16 mouse cellular contexts compared by ENCODE assay signal in the genomic region with DNA sequence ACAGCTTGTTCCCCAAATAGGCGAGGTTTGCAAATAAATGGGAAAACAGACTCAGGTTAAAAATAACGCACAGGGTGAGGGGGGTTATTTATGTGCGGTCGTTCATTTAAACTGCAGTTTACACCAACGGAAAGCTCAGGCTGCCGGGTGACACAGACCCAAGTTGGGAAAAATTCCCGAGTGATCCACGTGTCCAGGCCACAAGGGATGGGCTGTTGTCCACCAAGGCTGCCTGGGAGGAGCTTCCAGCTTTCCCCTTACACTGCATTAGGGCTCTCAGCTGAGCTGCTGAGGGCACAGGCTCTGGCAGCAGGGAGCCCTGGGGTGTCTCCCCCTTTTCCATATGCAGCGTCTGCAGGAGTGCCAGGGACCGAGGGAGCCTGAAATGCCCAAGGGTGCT. TPM values are rescaled to one million over a fixed set of nuclear protein-coding genes. Genes with fewer than 3 reads are reported as not detected.
DNase-seq lines count a peak whose midpoint lies in the region; ATAC-seq and TF ChIP-seq lines count a peak whose summit lies in the region.
"Had no signal": no experiment of that assay in that cellular context is flagged by ENCODE, and none has a peak within 500 bp of the region (broad histone marks: within the 10 kb centered on the region; RNA-seq: fewer than 3 reads in every experiment).

No protein-coding gene starts in this region.

- no peak for TF ChIP-seq POLR2A in cerebellum, adult 2 months (IDR thresholded peaks at IDR 0.05; ENCODE audit: borderline replicate concordance, insufficient read depth, low read length)

- WGBS in stomach, postnatal 0 days: 53% methylated on average over 10 of the region's 10 CpGs
- 78% methylated on average over 10 of the region's 10 CpGs for WGBS in cerebellum, adult 2 months

- no peak overlapping the region for H3K4me2 ChIP-seq in stomach, postnatal 0 days (replicated peaks; ENCODE audit: low read depth)
- H3K4me2 ChIP-seq: liver, embryonic 13.5 days; midbrain, embryonic 12.5 days; neural tube, embryonic 12.5 days had no signal

- 0 out of 2 replicates have a peak, but pooled peaks cover 2% of the 10 kb centered on the region for H3K4me1 ChIP-seq in stomach, postnatal 0 days (replicated peaks; ENCODE audit: control insufficient read depth, insufficient read depth)
- H3K4me1 ChIP-seq in cerebellum, adult 2 months (ENCODE audit: control insufficient read depth, insufficient read depth, low read length): no peaks in the 10 kb centered on the region
- H3K4me1 ChIP-seq: liver, embryonic 13.5 days; midbrain, embryonic 12.5 days; neural tube, embryonic 12.5 days had no signal

- peak; percentile 48 for DNase-seq in gastrocnemius, adult 18-20 months (ENCODE audit: low spot score)
- no peak for DNase-seq in gastrocnemius, postnatal 4 days (ENCODE audit: low spot score in 2 of 2)
- peak; percentile 50 for DNase-seq in urinary bladder, postnatal 14 days (ENCODE audit: low spot score)
- DNase-seq in urinary bladder, postnatal 25 days (ENCODE audit: low spot score): no peak
- DNase-seq in kidney, postnatal 14 days: peak; percentile 57
- no peak for DNase-seq in stomach, postnatal 0 days (ENCODE audit: low spot score)
- no peak for DNase-seq in liver
- no peak for DNase-seq in cerebellum, adult 2 months
- DNase-seq: liver, embryonic 13.5 days; thymus, adult 18-20 months had no signal

- H3K9ac ChIP-seq in stomach, postnatal 0 days (ENCODE audit: low read length): 0 out of 2 replicates have a peak overlapping the region, but pooled peaks have one; percentile 18
- H3K9ac ChIP-seq: liver, embryonic 13.5 days; midbrain, embryonic 12.5 days; neural tube, embryonic 12.5 days had no signal

- no peak overlapping the region for H3K27ac ChIP-seq in stomach, postnatal 0 days (replicated peaks)
- H3K27ac ChIP-seq in cerebellum, adult 2 months (ENCODE audit: insufficient read depth, low read length): no peak overlapping the region
- H3K27ac ChIP-seq: forebrain, embryonic 10.5 days; liver, embryonic 13.5 days; midbrain, embryonic 12.5 days; neural tube, embryonic 12.5 days had no signal

- peaks cover 2% of the 10 kb centered on the region for H3K36me3 ChIP-seq in stomach, postnatal 0 days (ENCODE audit: control insufficient read depth, insufficient read depth, low read length)
- H3K36me3 ChIP-seq: forebrain, embryonic 10.5 days; G1E; liver, embryonic 13.5 days; midbrain, embryonic 12.5 days; neural tube, embryonic 12.5 days had no signal

- TF ChIP-seq EP300 in stomach, postnatal 0 days (optimal IDR thresholded peaks at IDR 0.05): no peak

- no peaks in the 10 kb centered on the region for H3K9me3 ChIP-seq in stomach, postnatal 0 days (ENCODE audit: control insufficient read depth, low read length)
- H3K9me3 ChIP-seq: forebrain, embryonic 10.5 days; G1E; liver, embryonic 13.5 days; midbrain, embryonic 12.5 days; neural tube, embryonic 12.5 days had no signal

- H3K27me3 ChIP-seq in stomach, postnatal 0 days (ENCODE audit: control insufficient read depth, insufficient read depth, low read length): no peaks in the 10 kb centered on the region
- no peaks in the 10 kb centered on the region for H3K27me3 ChIP-seq in cerebellum, adult 2 months (ENCODE audit: control insufficient read depth, insufficient read depth, low read length)
- H3K27me3 ChIP-seq: liver, embryonic 13.5 days; midbrain, embryonic 12.5 days; neural tube, embryonic 12.5 days had no signal

- TF ChIP-seq CTCF in stomach, postnatal 0 days (IDR thresholded peaks at IDR 0.05; ENCODE audit: low read depth): no peak
- TF ChIP-seq CTCF in cerebellum, adult 2 months (IDR thresholded peaks at IDR 0.05; ENCODE audit: borderline replicate concordance, insufficient read depth, low read depth, low read length): no peak

- H3K4me3 ChIP-seq in stomach, postnatal 0 days (ENCODE audit: low read depth, low read length): no peak overlapping the region
- no peak overlapping the region for H3K4me3 ChIP-seq in cerebellum, adult 2 months (replicated peaks; ENCODE audit: insufficient read depth, low read depth, low read length)
- H3K4me3 ChIP-seq: forebrain, embryonic 10.5 days; liver, embryonic 13.5 days; midbrain, embryonic 12.5 days; neural tube, embryonic 12.5 days had no signal

- peak; percentile 39 for ATAC-seq in stomach, postnatal 0 days (ENCODE audit: low FRiP score, low TSS enrichment)
- ATAC-seq: activated CD4-positive, CD25-positive, alpha-beta regulatory T cell, adult 4 months had no signal

RNA-seq across cellular contexts. Expression of a gene that starts 26.9 kb away (rescaled TPM):
- total RNA-seq in gastrocnemius, adult 18-20 months (2021): 10 to 100 TPM; 14.4 to 15.4 TPM
- 10 to 100 TPM; 57.0 to 58.7 TPM for total RNA-seq in gastrocnemius, postnatal 4 days (2021)
- 29.9 and 32.0 TPM in 2 replicates for polyA plus RNA-seq in stomach, postnatal 0 days (2015; fragmentation: Nextera tagmentation; extraction: Ambion mirVana)
- 32.4 and 35.6 TPM in 2 replicates for polyA plus RNA-seq in cerebellum, adult 2 months (2012; rRNA removed)
- polyA plus RNA-seq: G1E had no signal

RNA-seq across cellular contexts. Expression of a gene that starts 36.9 kb away (rescaled TPM):
- total RNA-seq in gastrocnemius, adult 18-20 months (2021): under 1 TPM; 0.43 to 0.71 TPM
- not detected for total RNA-seq in gastrocnemius, postnatal 4 days (2021)
- polyA plus RNA-seq in stomach, postnatal 0 days (2015; fragmentation: Nextera tagmentation; extraction: Ambion mirVana): not detected in 2 replicates
- not detected in 2 replicates for polyA plus RNA-seq in cerebellum, adult 2 months (2012; rRNA removed)
- total RNA-seq: layer of hippocampus, postnatal 25 days had no signal
- polyA plus RNA-seq: activated CD4-positive, CD25-positive, alpha-beta regulatory T cell, adult 4 months; forebrain, embryonic 10.5 days; G1E; liver, embryonic 13.5 days; midbrain, embryonic 12.5 days; neural tube, embryonic 12.5 days had no signal

RNA-seq across cellular contexts. Expression of a gene that starts 44.2 kb away (rescaled TPM):
- total RNA-seq in gastrocnemius, adult 18-20 months (2021): 1 to 10 TPM; 4.8 TPM
- 1 to 10 TPM; 5.2 to 6.0 TPM for total RNA-seq in gastrocnemius, postnatal 4 days (2021)
- 2.9 and 4.0 TPM in 2 replicates for polyA plus RNA-seq in stomach, postnatal 0 days (2015; fragmentation: Nextera tagmentation; extraction: Ambion mirVana)
- polyA plus RNA-seq in cerebellum, adult 2 months (2012; rRNA removed): 1.5 and 3.1 TPM in 2 replicates
- polyA plus RNA-seq: G1E had no signal

RNA-seq across cellular contexts. Expression of a gene that starts 54.4 kb away (rescaled TPM):
- total RNA-seq in gastrocnemius, adult 18-20 months (2021): under 1 TPM; 0.68 to 0.71 TPM
- total RNA-seq in gastrocnemius, postnatal 4 days (2021): 1 to 10 TPM; 1.7 to 2.7 TPM
- polyA plus RNA-seq in stomach, postnatal 0 days (2015; fragmentation: Nextera tagmentation; extraction: Ambion mirVana): 0.55 and 0.63 TPM in 2 replicates
- polyA plus RNA-seq in cerebellum, adult 2 months (2012; rRNA removed): 4.0 and 4.4 TPM in 2 replicates
- total RNA-seq: G1E had no signal
- polyA plus RNA-seq: G1E had no signal

Comparison
In these comparisons a context has a peak if more than half of its experiments do, and no peak if none do; other contexts are left out.
1. DNase-seq: peak in gastrocnemius, adult 18-20 months (single experiment), urinary bladder, postnatal 14 days (single experiment) and kidney, postnatal 14 days (single experiment); none in gastrocnemius, postnatal 4 days (0 of 2), urinary bladder, postnatal 25 days (single experiment), stomach, postnatal 0 days (single experiment), liver (single experiment) and cerebellum, adult 2 months (0 of 2).